Mouse (Mus musculus) bone marrow, adult 2 months (tissue): ENCODE data around the gene Thoc6.

Source experiments
- CTCF ChIP-seq: fragments of 200-500 bp; IDR thresholded peaks from 2 replicates; pipeline ENCODE4 v1.5.1; 2011; ENCODE audit warnings: low read length, control low read depth; ENCODE audit not compliant: control insufficient read depth, insufficient read depth
- POLR2A ChIP-seq: fragments of 200-500 bp; IDR thresholded peaks from 2 replicates; pipeline ENCODE4 v1.6.1; 2011; ENCODE audit warnings: low read depth, mild to moderate bottlenecking, control low read depth, low read length, borderline replicate concordance; ENCODE audit not compliant: control insufficient read depth

DNA sequence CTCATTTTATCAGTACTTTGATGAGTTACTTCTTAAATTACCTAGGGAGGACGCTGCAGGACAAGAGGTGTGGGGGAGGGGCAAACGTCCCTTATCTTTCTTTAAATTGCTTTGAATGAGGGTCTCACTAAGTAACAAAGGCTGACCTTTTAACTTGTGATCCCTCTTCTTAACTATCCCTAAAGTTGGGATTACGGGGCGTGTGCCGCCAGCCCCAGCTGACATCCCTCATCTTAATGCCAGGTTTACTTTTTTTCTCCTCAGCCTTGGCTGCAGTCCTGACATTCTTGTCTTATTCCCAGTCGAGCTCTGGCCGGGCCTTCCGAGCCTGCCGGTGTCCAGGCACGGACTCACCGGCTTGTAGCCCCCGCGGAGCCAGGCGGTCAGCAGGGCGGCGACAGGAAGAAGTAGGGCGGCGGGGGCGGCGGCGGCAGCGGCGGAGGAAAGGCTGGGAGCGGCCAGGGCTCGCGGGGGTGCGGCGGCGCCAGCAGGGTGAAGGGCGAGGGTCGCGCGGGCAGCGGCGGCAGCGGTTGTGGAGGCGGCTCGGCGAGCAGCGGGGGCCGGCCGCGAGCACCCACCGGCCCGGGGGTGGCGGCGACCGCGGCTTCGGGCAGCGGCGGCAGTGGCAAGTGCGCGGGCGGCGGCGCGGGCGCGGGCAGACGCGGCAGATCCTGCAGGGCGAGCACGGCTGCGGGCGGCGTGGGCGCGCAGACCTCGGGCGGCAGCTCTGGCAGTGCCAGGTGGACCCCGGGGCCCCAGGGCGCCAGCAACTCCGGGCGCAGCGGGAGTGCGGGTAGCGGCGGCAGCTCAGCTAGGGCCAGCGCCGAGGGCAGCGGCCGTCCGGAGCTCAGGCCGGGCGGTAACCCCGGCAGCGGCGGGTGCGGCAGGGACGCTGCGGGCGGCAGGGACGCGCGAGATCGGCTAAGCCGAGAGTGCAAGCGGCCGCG lies 25.7 kb upstream of the Thoc6 start:
- TF ChIP-seq CTCF (no peak), POLR2A (no peak)
